Mouse (Mus musculus): Measurements from ENCODE around the gene Slc45a3. TPM values are rescaled to one million over a fixed set of nuclear protein-coding genes. Genes with fewer than 3 reads are reported as not detected.

The Slc45a3 gene
- polyA plus RNA-seq, 1 experiment from 2014 or later = 6.4 TPM

DNA sequence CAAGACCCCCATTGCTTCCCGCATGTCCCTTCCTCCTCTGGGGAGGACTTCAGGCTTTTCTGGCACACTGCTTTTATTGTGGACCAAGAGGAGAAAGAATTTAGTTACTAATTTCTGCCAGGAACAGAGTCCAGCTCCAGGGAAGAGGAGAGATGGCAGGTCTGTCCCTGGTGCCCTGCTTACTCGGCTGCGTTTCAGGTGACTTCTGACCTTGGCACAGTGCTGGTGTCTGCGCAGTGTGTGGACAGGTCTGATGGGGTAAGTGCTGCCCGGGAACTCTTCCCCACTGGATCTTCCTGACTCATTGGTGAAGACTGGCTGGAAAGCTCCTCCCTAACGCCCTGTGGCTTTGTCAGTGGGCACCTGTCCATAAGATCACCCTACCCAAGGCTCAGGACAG is 6.2 kb downstream of the Slc45a3 start:
- Histone ChIP-seq H3K9me3 (replicated peaks) (no peaks in the 10 kb centered on the region), H3K4me2 (replicated peaks) (no peak overlapping the region), H3K27ac (no peak overlapping the region), H3K4me1 (peaks cover 46% of the 10 kb centered on the region), H3K27me3 (peaks cover 10% of the 10 kb centered on the region), H3K9ac (no peak overlapping the region), H3K36me3 (no peaks in the 10 kb centered on the region), H3K4me3 (no peak overlapping the region)
- 65% methylated on average over 6 of the region's 6 CpGs for WGBS
- no peak for ATAC-seq (ENCODE audit: low FRiP score)

DNA sequence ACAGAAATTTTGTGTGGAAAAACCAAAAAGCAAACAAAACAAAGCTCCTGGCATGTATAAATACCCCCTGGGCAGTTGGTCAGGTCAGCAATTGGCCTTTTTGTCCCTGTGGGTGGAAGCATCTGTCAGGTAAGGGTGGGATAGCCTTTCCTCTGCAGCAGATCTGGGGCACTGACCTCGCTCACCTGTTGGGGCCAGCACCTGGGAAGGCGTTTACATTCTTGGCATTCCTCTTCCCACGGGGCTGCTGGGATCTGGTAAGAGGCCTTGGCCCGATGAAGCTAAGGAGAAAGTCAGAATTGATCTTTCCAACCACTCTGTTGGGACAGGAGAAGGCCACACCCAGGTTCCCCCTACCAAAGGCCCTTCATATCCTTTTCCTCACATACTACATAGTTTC is 7.1 kb downstream of the Slc45a3 start:
- Histone ChIP-seq H3K4me2 (replicated peaks) (no peak overlapping the region), H3K9me3 (replicated peaks) (no peaks in the 10 kb centered on the region), H3K4me1 (peaks cover 44% of the 10 kb centered on the region), H3K27me3 (peaks cover 5% of the 10 kb centered on the region; the same call in 1 of the 2 replicates), H3K27ac (no peak overlapping the region), H3K4me3 (no peak overlapping the region), H3K36me3 (no peaks in the 10 kb centered on the region), H3K9ac (no peak overlapping the region)
- no peak for ATAC-seq (ENCODE audit: low FRiP score)
- WGBS = 46% methylated on average over 4 of the region's 4 CpGs

DNA sequence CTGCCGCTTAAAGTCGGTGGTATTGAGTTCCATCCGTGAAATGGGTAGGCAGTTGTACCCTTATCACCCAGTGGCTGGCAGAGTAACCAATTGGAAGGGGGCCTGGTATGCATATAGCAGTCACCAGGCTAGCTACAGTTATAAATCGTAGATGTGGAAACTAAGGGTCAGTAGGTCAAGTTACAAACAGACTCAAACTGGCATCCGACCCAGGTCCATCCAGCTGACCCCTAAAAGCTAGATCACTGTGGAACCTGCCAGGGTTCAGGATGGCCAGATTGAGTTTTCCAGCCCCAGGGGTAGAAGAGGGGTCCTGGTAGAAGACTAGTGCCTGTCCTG is 7.5 kb downstream of the Slc45a3 start:
- ATAC-seq (ENCODE audit: low FRiP score) = no peak; the same call in 1 of the 2 replicates
- no peak overlapping the region for H3K4me3 ChIP-seq
- peak overlapping the region; percentile 29; the same call in 1 of the 2 replicates for H3K4me2 ChIP-seq (replicated peaks)
- H3K9ac ChIP-seq = no peak overlapping the region
- no peaks in the 10 kb centered on the region for H3K9me3 ChIP-seq (replicated peaks)
- 34% methylated on average over 5 of the region's 5 CpGs for WGBS
- no peaks in the 10 kb centered on the region for H3K36me3 ChIP-seq
- H3K27ac ChIP-seq = peak overlapping the region; percentile 75
- H3K4me1 ChIP-seq = peaks cover 47% of the 10 kb centered on the region
- 0 out of 2 replicates have a peak, but pooled peaks cover 3% of the 10 kb centered on the region for H3K27me3 ChIP-seq

DNA sequence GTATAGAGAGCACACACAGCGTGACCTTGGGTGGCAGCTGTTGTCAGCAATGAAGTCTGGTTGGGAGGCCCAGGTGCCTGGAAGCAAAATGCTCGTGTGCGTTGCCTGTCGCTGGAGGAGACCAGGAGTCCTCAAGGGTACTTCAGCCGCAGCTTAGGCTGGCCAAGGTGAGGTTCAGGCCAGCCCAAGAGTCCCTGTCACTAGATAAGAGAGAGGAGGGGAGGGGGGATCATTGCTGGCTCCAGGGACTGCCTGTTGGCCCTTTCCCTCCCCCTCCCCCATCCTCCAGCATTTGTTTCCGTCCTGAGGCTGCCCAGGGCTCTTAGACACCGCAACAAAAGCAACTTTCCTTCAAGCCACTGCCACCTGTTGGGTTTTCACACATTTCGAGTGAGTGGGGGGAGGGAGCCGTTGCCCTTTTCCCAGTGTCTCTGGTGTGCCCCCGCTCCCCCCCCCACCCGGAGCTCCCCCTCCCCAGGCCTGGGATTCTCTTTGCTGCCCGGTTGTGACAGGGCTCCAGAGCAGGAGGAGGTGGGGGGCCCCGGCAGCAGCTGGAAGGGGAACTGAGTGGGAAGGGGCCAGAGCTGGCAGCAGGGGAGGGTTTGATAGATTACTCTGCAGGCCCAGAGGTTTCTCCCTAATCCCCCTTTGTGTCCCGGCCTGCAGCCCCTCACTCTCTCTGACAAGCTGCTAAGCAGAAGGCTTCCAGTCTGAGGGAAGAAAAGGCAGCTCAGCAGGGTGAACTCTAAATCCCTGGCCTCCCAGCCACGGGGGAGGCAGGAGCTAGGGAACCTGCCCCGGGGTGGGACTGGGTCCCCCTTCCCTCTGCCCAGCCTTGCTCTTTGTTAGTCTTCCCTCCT is 8.1 kb downstream of the Slc45a3 start:
- peak overlapping the region; percentile 29 for H3K4me2 ChIP-seq (replicated peaks)
- 0 out of 2 replicates have a peak, but pooled peaks cover 3% of the 10 kb centered on the region for H3K27me3 ChIP-seq
- H3K4me3 ChIP-seq = no peak overlapping the region
- no peaks in the 10 kb centered on the region for H3K9me3 ChIP-seq (replicated peaks)
- H3K4me1 ChIP-seq = peaks cover 52% of the 10 kb centered on the region
- H3K27ac ChIP-seq = peak overlapping the region; percentile 75
- no peaks in the 10 kb centered on the region for H3K36me3 ChIP-seq
- ATAC-seq (ENCODE audit: low FRiP score) = peak; percentile 79
- WGBS = 4% methylated on average over 16 of the region's 16 CpGs
- 0 out of 2 replicates have a peak overlapping the region, but pooled peaks have one; percentile 13 for H3K9ac ChIP-seq

DNA sequence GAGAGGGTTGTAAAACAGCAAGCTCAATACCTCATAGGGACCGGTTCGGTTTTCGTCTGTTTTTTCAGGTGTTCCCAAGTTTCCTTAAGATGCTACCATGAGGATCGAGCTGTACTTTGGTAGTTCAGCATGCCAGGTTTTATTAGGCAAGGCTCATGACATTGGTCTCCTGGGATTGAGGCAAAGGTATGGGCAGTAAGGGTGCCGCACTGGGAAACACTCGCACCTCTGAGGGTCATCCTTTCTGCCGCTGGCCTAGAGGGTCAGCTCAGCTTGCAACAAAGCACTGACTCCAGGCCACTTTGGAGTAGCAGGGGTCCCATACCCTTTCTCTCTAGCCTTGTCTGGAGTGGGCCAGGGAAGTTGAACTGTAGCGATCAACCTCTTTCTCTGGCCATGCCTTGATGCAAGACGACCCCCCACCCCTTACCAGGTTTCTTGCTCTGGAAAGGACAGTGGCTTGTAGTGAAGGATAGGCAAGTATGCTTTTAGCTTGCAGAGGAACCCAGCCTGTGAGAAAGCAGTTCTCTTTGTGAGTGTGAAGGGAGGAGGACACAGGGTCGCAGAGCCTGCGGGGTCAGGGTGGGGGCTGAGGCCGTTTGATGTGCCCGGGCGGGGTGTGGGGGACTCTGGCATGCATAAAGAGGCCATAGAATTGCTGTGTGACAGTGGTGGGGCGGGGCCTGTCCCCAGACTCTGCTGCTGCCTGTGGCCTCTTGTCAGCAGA is 9.2 kb downstream of the Slc45a3 start:
- Histone ChIP-seq H3K9ac (peak overlapping the region; percentile 28; the same call in 1 of the 2 replicates), H3K4me3 (no peak overlapping the region)

DNA sequence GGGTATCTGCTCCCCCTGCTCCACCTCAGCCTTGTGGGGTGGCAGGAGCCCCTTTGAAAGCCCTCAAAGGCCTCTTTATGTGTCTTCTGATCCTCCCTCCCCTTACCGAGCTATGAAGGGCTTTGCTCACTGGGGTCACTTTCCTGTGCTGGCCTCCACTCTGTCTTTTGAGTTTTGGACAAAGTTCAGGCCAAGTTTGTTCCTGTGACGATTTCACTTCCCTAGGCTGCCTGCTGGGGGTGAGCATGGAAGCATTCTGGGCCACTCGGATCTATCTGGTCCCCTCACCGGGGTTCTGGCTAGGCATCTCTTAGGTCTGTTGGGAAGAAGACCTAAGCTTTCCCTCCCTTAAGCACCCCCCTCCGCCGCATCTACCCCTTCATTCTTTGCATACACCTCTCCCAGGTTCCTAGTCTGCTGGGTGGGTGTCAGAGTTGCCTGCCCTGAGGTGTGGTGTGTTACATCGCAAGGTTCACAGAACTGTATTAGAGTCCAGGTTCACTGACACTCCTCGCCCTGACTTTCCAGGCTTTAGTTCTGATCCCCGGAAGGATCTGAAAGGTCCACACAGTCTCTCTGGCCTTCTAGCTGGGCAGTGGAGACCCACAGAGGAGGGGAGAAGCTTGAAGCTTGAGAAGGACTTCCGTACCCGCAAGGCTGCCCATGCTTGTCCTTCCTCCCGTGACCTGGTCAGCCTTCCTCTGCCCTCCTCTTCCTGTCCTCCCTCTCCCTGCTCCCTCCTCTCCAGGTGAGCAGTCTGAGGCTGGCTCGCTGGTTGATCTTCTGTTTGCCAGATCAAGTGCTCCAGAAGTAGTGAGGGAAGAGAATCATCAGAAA is 9.9 kb downstream of the Slc45a3 start:
- H3K4me3 ChIP-seq = no peak overlapping the region
- ATAC-seq (ENCODE audit: low FRiP score) = no peak

More for the DNA sequence above, 9.2 kb downstream of the Slc45a3 start:
- Histone ChIP-seq H3K9me3 (replicated peaks) (no peaks in the 10 kb centered on the region), H3K36me3 (no peaks in the 10 kb centered on the region), H3K4me2 (replicated peaks) (peak overlapping the region; percentile 29), H3K4me1 (peaks cover 46% of the 10 kb centered on the region), H3K27ac (peak overlapping the region; percentile 75), H3K27me3 (0 out of 2 replicates have a peak, but pooled peaks cover 3% of the 10 kb centered on the region)
- 3% methylated on average over 15 of the region's 15 CpGs for WGBS
- ATAC-seq (ENCODE audit: low FRiP score) = peak; percentile 67

DNA sequence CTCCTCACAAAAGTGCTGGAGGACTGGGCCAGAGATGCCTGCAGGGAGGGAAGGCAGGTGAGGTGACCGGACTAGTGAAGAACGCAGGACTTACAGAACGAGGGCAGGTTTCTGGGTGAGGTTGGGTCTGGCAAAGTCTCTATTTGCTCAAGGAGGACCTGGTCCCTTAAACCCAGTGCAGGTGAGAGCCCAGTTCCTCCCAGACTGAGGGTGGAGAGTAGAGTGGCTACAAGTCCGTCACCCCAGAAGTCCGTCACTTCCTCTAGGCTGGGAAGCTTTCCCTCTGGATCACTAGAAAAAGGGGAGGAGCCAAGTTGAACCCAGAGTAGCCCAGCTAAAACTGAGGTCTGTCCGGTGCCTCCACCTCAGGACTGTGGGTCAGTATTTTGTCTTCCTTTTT is 11.2 kb downstream of the Slc45a3 start:
- no peak overlapping the region for H3K9ac ChIP-seq
- H3K4me3 ChIP-seq = no peak overlapping the region
- WGBS = 79% methylated on average over 6 of the region's 6 CpGs
- H3K36me3 ChIP-seq = no peaks in the 10 kb centered on the region
- H3K27me3 ChIP-seq = peaks cover 7% of the 10 kb centered on the region; the same call in 1 of the 2 replicates
- ATAC-seq (ENCODE audit: low FRiP score) = no peak
- no peak overlapping the region for H3K4me2 ChIP-seq (replicated peaks)
- peaks cover 46% of the 10 kb centered on the region for H3K4me1 ChIP-seq
- no peak overlapping the region for H3K27ac ChIP-seq
- no peaks in the 10 kb centered on the region for H3K9me3 ChIP-seq (replicated peaks)

More for the DNA sequence above, 9.9 kb downstream of the Slc45a3 start:
- H3K27me3 ChIP-seq = peaks cover 4% of the 10 kb centered on the region; the same call in 1 of the 2 replicates
- peak overlapping the region; percentile 75 for H3K27ac ChIP-seq
- no peaks in the 10 kb centered on the region for H3K36me3 ChIP-seq
- no peaks in the 10 kb centered on the region for H3K9me3 ChIP-seq (replicated peaks)
- 12% methylated on average over 13 of the region's 13 CpGs for WGBS
- peaks cover 46% of the 10 kb centered on the region for H3K4me1 ChIP-seq
- H3K9ac ChIP-seq = peak overlapping the region; percentile 28
- H3K4me2 ChIP-seq (replicated peaks) = peak overlapping the region; percentile 13

DNA sequence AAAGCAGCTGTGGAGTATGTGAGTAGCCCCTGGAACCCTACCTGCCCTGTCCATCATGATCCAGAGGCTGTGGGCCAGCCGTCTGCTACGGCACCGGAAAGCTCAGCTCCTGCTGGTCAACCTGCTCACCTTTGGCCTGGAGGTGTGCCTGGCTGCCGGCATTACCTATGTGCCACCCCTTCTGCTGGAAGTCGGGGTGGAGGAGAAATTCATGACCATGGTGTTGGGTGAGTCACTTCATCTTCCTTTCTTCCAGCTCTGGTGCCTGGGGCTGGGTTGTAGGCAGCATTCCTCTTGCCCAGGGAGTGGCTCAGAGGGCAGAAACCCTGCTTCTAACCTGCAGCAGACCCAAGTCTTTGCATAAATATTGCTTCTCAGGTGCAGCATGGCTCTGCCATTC is 14.1 kb downstream of the Slc45a3 start:
- Histone ChIP-seq H3K9me3 (replicated peaks) (no peaks in the 10 kb centered on the region), H3K27ac (no peak overlapping the region), H3K4me1 (peaks cover 28% of the 10 kb centered on the region), H3K36me3 (no peaks in the 10 kb centered on the region), H3K9ac (no peak overlapping the region), H3K27me3 (peaks cover 7% of the 10 kb centered on the region; the same call in 1 of the 2 replicates), H3K4me3 (no peak overlapping the region), H3K4me2 (replicated peaks) (no peak overlapping the region)
- 78% methylated on average over 5 of the region's 5 CpGs for WGBS
- no peak for ATAC-seq (ENCODE audit: low FRiP score)

DNA sequence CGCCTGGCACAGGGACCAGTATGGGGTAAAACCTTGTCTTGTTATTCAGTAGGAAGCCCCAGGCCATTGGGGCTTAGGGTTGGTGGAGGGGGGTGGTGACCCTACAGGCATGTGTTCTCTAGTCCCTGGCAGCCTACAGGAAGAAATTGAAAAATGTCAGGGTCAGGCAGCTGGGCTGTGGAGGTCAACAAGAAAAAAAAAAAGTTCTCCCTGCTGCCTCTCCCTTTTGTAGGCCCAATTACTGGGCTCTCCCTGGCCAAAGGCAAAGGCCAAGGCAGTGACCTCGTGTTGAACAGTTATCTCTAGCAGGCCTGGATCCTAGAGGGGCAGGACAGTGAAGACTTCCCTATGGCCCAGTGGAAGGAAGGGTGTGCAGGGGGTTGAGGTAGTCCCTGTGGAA is 17.7 kb downstream of the Slc45a3 start:
- 22% methylated on average over 2 of the region's 2 CpGs for WGBS
- Histone ChIP-seq H3K9ac (no peak overlapping the region; the same call in 1 of the 2 replicates), H3K4me2 (replicated peaks) (no peak overlapping the region), H3K4me3 (no peak overlapping the region), H3K27ac (no peak overlapping the region), H3K27me3 (peaks cover 4% of the 10 kb centered on the region; the same call in 1 of the 2 replicates), H3K36me3 (no peaks in the 10 kb centered on the region), H3K4me1 (peaks cover 4% of the 10 kb centered on the region; the same call in 1 of the 2 replicates), H3K9me3 (replicated peaks) (no peaks in the 10 kb centered on the region)
- no peak for ATAC-seq (ENCODE audit: low FRiP score)

DNA sequence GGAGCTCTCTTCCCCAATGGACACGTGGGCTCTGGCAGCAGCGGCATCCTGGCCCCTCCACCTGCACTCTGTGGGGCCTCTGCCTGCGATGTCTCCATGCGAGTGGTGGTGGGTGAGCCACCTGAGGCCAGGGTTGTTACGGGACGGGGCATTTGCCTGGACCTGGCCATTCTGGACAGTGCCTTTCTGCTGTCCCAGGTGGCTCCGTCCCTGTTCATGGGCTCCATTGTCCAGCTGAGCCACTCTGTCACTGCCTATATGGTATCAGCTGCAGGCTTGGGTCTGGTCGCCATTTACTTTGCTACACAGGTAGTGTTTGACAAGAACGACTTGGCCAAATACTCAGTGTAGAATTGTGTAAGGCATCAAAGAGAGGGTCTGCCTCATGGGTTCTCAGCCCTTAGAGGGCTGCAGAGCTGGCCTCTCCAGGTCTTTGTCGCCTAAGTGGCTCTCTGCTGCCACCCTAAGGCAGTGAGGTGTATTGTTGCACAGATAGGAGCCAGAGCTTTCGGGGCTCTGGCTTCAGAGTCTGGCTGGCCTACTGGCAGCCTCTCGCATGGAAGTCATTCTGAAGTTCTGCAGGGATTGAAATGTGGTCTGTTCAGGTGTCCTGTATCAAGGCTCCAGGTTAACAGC is 18.7 kb downstream of the Slc45a3 start:
- H3K9ac ChIP-seq = no peak overlapping the region
- no peak overlapping the region for H3K4me3 ChIP-seq
- no peaks in the 10 kb centered on the region for H3K36me3 ChIP-seq
- H3K27me3 ChIP-seq = peaks cover 4% of the 10 kb centered on the region; the same call in 1 of the 2 replicates
- WGBS = 46% methylated on average over 12 of the region's 12 CpGs
- H3K27ac ChIP-seq = no peak overlapping the region
- peak; percentile 69 for ATAC-seq (ENCODE audit: low FRiP score)
- H3K4me1 ChIP-seq = no peaks in the 10 kb centered on the region
- no peaks in the 10 kb centered on the region for H3K9me3 ChIP-seq (replicated peaks)
- H3K4me2 ChIP-seq (replicated peaks) = no peak overlapping the region

DNA sequence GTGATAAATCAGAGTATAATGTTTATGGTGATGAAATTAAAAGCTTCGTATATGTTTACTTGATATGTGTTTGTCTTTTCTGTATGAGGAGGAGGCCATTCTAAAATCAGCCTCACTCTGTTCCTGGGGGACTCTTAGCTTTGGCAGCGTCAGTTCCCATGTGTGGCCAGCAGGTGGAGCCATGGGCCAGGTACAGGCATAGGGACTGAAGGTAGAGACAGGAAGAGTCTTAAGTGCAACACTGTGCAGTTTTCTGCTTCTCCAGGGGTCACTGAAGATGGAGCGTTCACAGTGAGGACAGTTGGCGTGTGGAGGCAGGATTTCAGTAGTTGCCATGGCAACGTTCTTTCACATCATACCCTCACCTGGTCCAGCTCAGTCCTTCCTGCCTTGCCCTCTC is 20.1 kb downstream of the Slc45a3 start:
- Histone ChIP-seq H3K4me1 (no peaks in the 10 kb centered on the region), H3K4me3 (no peak overlapping the region), H3K27me3 (peaks cover 1% of the 10 kb centered on the region; the same call in 1 of the 2 replicates), H3K4me2 (replicated peaks) (no peak overlapping the region), H3K27ac (no peak overlapping the region), H3K9ac (no peak overlapping the region), H3K36me3 (no peaks in the 10 kb centered on the region), H3K9me3 (replicated peaks) (no peaks in the 10 kb centered on the region)
- WGBS = 21% methylated on average over 5 of the region's 5 CpGs
- ATAC-seq (ENCODE audit: low FRiP score) = peak; percentile 41; the same call in 1 of the 2 replicates
